Mouse (Mus musculus) left cerebral cortex, postnatal 4 days (tissue): ENCODE results near the gene Uvssa. TPM values are rescaled to one million over a fixed set of nuclear protein-coding genes. Genes with fewer than 3 reads are reported as not detected.
"Not testable (repeated sequence)": the region's sequence is repeated elsewhere in the genome, so short reads cannot be mapped to it uniquely, and the experiment has no call there.

Source experiments
- DNase-seq: peaks from one replicate; pipeline ENCODE4 v3.0.0-alpha.2; 2022
- intact Hi-C: fragments of 180-260 bp; cut with DNase I; formaldehyde crosslinking; loops from one replicate; pipeline ENCODE4 v1.15.1; 2025
- total RNA-seq, 2 experiments: library from RNA; stranded (reverse); gene quantifications; 2 replicates each; pipeline ENCODE4 v1.2.3; 2021

The Uvssa gene
- 10 to 100 TPM; 12.4 to 12.9 TPM for total RNA-seq

- peak; percentile 99 for DNase-seq
- intact Hi-C loops, result loop anchor here (2.0 to 10.0 kb wide), 2 partner anchors 104 to 174 kb away; partner anchors contain the start of gene Ctbp1
Measured at GRCm38 (mm10) chr5:33378302-33378854, at the start of gene Uvssa. Gene Uvssa, plus strand, starts transcription at chr5:33378549.

- intact Hi-C loops, result no loop called here
Measured at GRCm38 (mm10) chr5:33334381-33335272, 43.7 kb upstream of the Uvssa start.

GRCm38 (mm10) chr5:33335273-33335976 lies 42.9 kb upstream of the Uvssa start, which contains the start of gene Maea:
Gene Maea, plus strand, starts transcription at chr5:33335509.
- DNase-seq, result peak; percentile 97
- intact Hi-C loops, result no loop called here

More at GRCm38 (mm10) chr5:33334381-33335272, 43.7 kb upstream of the Uvssa start:
- no peak for DNase-seq

GRCm38 (mm10) chr5:33335977-33336360 lies 42.4 kb upstream of the Uvssa start:
- no peak for DNase-seq
- intact Hi-C loops, result no loop called here

- intact Hi-C loops, result no loop called here
- DNase-seq, result no peak
Measured at GRCm38 (mm10) chr5:33337206-33337605, 41.1 kb upstream of the Uvssa start.

GRCm38 (mm10) chr5:33341165-33341564 lies 37.2 kb upstream of the Uvssa start:
- DNase-seq, result no peak
- intact Hi-C loops, result no loop called here

GRCm38 (mm10) chr5:33342248-33342647 lies 36.1 kb upstream of the Uvssa start:
- intact Hi-C loops, DNase-seq: not testable (repeated sequence)

- intact Hi-C loops, result no loop called here
- DNase-seq, result no peak
Measured at GRCm38 (mm10) chr5:33342821-33343220, 35.5 kb upstream of the Uvssa start.

- DNase-seq, result no peak
- intact Hi-C loops, result no loop called here
Measured at GRCm38 (mm10) chr5:33343571-33343970, 34.8 kb upstream of the Uvssa start.

GRCm38 (mm10) chr5:33344070-33344469 lies 34.3 kb upstream of the Uvssa start:
- intact Hi-C loops, result no loop called here

GRCm38 (mm10) chr5:33347620-33348019 lies 30.7 kb upstream of the Uvssa start:
- intact Hi-C loops, result no loop called here
- DNase-seq, result no peak

More at GRCm38 (mm10) chr5:33344070-33344469, 34.3 kb upstream of the Uvssa start:
- DNase-seq, result no peak

GRCm38 (mm10) chr5:33349205-33349604 lies 29.1 kb upstream of the Uvssa start:
- intact Hi-C loops, result no loop called here
- DNase-seq, result no peak

GRCm38 (mm10) chr5:33349706-33350105 lies 28.6 kb upstream of the Uvssa start:
- intact Hi-C loops, result no loop called here
- DNase-seq, result no peak

GRCm38 (mm10) chr5:33351556-33352272 lies 26.6 kb upstream of the Uvssa start:
- intact Hi-C loops, result no loop called here
- no peak for DNase-seq

GRCm38 (mm10) chr5:33352273-33352645 lies 26.1 kb upstream of the Uvssa start:
- intact Hi-C loops, result no loop called here
- DNase-seq, result no peak

- intact Hi-C loops, result no loop called here
- no peak for DNase-seq
Measured at GRCm38 (mm10) chr5:33353011-33353410, 25.3 kb upstream of the Uvssa start.

GRCm38 (mm10) chr5:33357494-33357893 lies 20.9 kb upstream of the Uvssa start:
- intact Hi-C loops, result no loop called here

GRCm38 (mm10) chr5:33358467-33358866 lies 19.9 kb upstream of the Uvssa start:
- no peak for DNase-seq
- intact Hi-C loops, result no loop called here

More at GRCm38 (mm10) chr5:33357494-33357893, 20.9 kb upstream of the Uvssa start:
- no peak for DNase-seq

- intact Hi-C loops, result no loop called here
- no peak for DNase-seq
Measured at GRCm38 (mm10) chr5:33363263-33363662, 15.1 kb upstream of the Uvssa start.

- intact Hi-C loops, result no loop called here
- no peak for DNase-seq
Measured at GRCm38 (mm10) chr5:33368651-33369050, 9.7 kb upstream of the Uvssa start.

GRCm38 (mm10) chr5:33371137-33371536 lies 7.2 kb upstream of the Uvssa start:
- DNase-seq, result no peak
- intact Hi-C loops, result loop anchor here (10.0 kb wide), 1 partner anchor 166 kb away; no protein-coding TSS in a partner anchor
